ENCODE assay signal across 9 mouse cellular contexts in the genomic region with DNA sequence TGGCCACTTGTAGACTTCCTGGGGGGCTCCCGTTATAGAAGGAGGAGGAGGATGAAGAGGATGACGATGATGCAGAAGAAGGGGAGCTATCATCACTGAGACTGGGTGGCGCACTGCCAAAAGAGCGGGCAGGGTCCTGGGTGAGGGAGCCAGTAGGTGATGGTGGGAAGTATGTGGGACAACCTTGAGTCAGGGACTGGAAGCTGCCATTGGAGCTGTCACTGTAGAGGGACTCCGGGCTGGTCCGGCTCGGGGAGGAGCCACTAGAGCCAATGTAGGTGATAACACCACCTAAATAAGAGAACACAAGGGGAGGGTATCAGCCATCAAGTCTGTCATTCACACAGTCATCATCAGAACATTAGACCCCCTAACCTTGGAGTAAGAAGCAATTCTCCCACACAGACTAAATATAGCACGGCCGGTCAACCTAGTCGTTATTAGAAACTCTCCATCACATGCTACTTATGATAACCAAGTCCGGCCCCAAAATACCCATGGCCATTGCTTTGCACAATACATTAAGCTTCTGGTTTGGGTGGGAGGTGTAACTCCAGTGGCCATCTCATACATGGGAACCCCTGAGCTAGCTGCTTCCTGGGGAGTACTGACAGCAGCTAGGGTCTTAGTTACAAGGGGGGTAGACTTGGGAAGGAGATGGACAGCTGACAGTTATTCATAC. TPM values are rescaled to one million over a fixed set of nuclear protein-coding genes. Genes with fewer than 3 reads are reported as not detected.
DNase-seq lines count a peak whose midpoint lies in the region; ATAC-seq and TF ChIP-seq lines count a peak whose summit lies in the region.
"Had no signal": no experiment of that assay in that cellular context is flagged by ENCODE, and none has a peak within 500 bp of the region (broad histone marks: within the 10 kb centered on the region; RNA-seq: fewer than 3 reads in every experiment).

No protein-coding gene starts in this region.

- H3K36me3 ChIP-seq in liver, adult 2 months (ENCODE audit: control insufficient read depth, insufficient read depth, low read length) = peaks cover 49% of the 10 kb centered on the region
- peaks cover 29% of the 10 kb centered on the region for H3K36me3 ChIP-seq in heart, embryonic 10.5 days
- peaks cover 18% of the 10 kb centered on the region for H3K36me3 ChIP-seq in liver, postnatal 0 days (replicated peaks; ENCODE audit: insufficient read depth, low read length)
- no peaks in the 10 kb centered on the region for H3K36me3 ChIP-seq in thymus, adult 2 months (ENCODE audit: control insufficient read depth, insufficient read depth, low read length)

- no peak overlapping the region for H3K4me2 ChIP-seq in liver, postnatal 0 days (ENCODE audit: low read depth, low read length)
- H3K4me2 ChIP-seq: embryonic facial prominence, embryonic 12.5 days had no signal

- TF ChIP-seq CTCF in liver, adult 2 months (IDR thresholded peaks at IDR 0.05; ENCODE audit: low read depth, low read length) = no peak
- no peak for TF ChIP-seq CTCF in liver, postnatal 0 days (IDR thresholded peaks at IDR 0.05; ENCODE audit: low read depth)
- TF ChIP-seq CTCF in thymus, adult 2 months (IDR thresholded peaks at IDR 0.05; ENCODE audit: borderline replicate concordance, control insufficient read depth, extremely low read depth, insufficient read depth, low read length, poor library complexity) = no peak

- peaks cover 22% of the 10 kb centered on the region for H3K4me1 ChIP-seq in liver, adult 2 months (ENCODE audit: control insufficient read depth, insufficient read depth, low read length)
- peaks cover 100% of the 10 kb centered on the region for H3K4me1 ChIP-seq in heart, embryonic 10.5 days
- H3K4me1 ChIP-seq in liver, postnatal 0 days (ENCODE audit: insufficient read depth) = peaks cover 79% of the 10 kb centered on the region
- peaks cover 49% of the 10 kb centered on the region for H3K4me1 ChIP-seq in thymus, adult 2 months (replicated peaks; ENCODE audit: control insufficient read depth, insufficient read depth, low read length)

- WGBS in liver, adult 2 months = 78% methylated on average over 11 of the region's 11 CpGs
- 66% methylated on average over 11 of the region's 11 CpGs for WGBS in heart, embryonic 10.5 days
- 79% methylated on average over 11 of the region's 11 CpGs for WGBS in liver, postnatal 0 days (ENCODE audit: insufficient replicate concordance)
- WGBS in thymus, adult 2 months = 96% methylated on average over 11 of the region's 11 CpGs

- H3K9ac ChIP-seq in liver, adult 2 months (ENCODE audit: low read depth, low read length) = peak overlapping the region; percentile 39
- H3K9ac ChIP-seq in liver, postnatal 0 days (replicated peaks) = no peak overlapping the region
- H3K9ac ChIP-seq: embryonic facial prominence, embryonic 12.5 days had no signal

- H3K9me3 ChIP-seq in heart, embryonic 10.5 days = no peaks in the 10 kb centered on the region
- no peaks in the 10 kb centered on the region for H3K9me3 ChIP-seq in liver, postnatal 0 days (ENCODE audit: low read length)
- H3K9me3 ChIP-seq: embryonic facial prominence, embryonic 12.5 days had no signal

- H3K27ac ChIP-seq in liver, adult 2 months (replicated peaks; ENCODE audit: insufficient read depth, low read depth, low read length) = peak overlapping the region; percentile 45
- peak overlapping the region; percentile 91 for H3K27ac ChIP-seq in heart, embryonic 10.5 days
- H3K27ac ChIP-seq in liver, postnatal 0 days (ENCODE audit: low read depth) = 0 out of 2 replicates have a peak overlapping the region, but pooled peaks have one; percentile 71
- no peak overlapping the region for H3K27ac ChIP-seq in thymus, adult 2 months (ENCODE audit: control insufficient read depth, insufficient read depth, low read length)
- H3K27ac ChIP-seq: embryonic facial prominence, embryonic 12.5 days had no signal

- peak; percentile 63 for DNase-seq in adrenal gland, adult 2 months
- no peak for DNase-seq in adrenal gland, adult 8-10 months
- DNase-seq in liver, adult 2 months (ENCODE audit: extremely low read depth, low read depth, low spot score) = no peak
- DNase-seq in liver = no peak
- no peak for DNase-seq in heart, embryonic 10.5 days (ENCODE audit: low spot score)
- DNase-seq in liver, postnatal 0 days = peak; percentile 14
- DNase-seq in thymus, adult 2 months = no peak

- H3K79me2 ChIP-seq in liver, adult 2 months (ENCODE audit: control insufficient read depth, insufficient read depth, low read length) = 0 out of 2 replicates have a peak, but pooled peaks cover 3% of the 10 kb centered on the region

- ATAC-seq in liver, postnatal 0 days = no peak
- ATAC-seq in CD4-positive, CD25-positive, alpha-beta regulatory T cell, adult 4 months = no peak

- no peaks in the 10 kb centered on the region for H3K27me3 ChIP-seq in liver, adult 2 months (ENCODE audit: control insufficient read depth, insufficient read depth, low read length)
- no peaks in the 10 kb centered on the region for H3K27me3 ChIP-seq in heart, embryonic 10.5 days (ENCODE audit: insufficient read depth, poor library complexity, severe bottlenecking)
- no peaks in the 10 kb centered on the region for H3K27me3 ChIP-seq in liver, postnatal 0 days (ENCODE audit: insufficient read depth, low read length)
- H3K27me3 ChIP-seq in thymus, adult 2 months (ENCODE audit: control insufficient read depth, insufficient read depth, low read length) = no peaks in the 10 kb centered on the region
- H3K27me3 ChIP-seq: embryonic facial prominence, embryonic 12.5 days had no signal

- no peak for TF ChIP-seq EP300 in liver, postnatal 0 days (IDR thresholded peaks at IDR 0.05; ENCODE audit: low read depth)

- no peak for TF ChIP-seq POLR2A in liver, adult 2 months (IDR thresholded peaks at IDR 0.05; ENCODE audit: extremely low read depth, insufficient read depth, low read length)
- no peak for TF ChIP-seq POLR2A in thymus, adult 2 months (IDR thresholded peaks at IDR 0.05; ENCODE audit: control insufficient read depth, extremely low read depth, insufficient read depth, low read length, poor library complexity)

- H3K4me3 ChIP-seq in liver, adult 2 months (ENCODE audit: insufficient read depth, low read depth, low read length) = peak overlapping the region; percentile 44
- peak overlapping the region; percentile 60 for H3K4me3 ChIP-seq in heart, embryonic 10.5 days
- no peak overlapping the region for H3K4me3 ChIP-seq in liver, postnatal 0 days (ENCODE audit: low read depth, low read length)
- no peak overlapping the region for H3K4me3 ChIP-seq in thymus, adult 2 months (ENCODE audit: control insufficient read depth, insufficient read depth, low read length)
- H3K4me3 ChIP-seq: embryonic facial prominence, embryonic 12.5 days had no signal

RNA-seq across cellular contexts. Expression of a gene that starts 3.1 kb away (rescaled TPM):
- total RNA-seq in adrenal gland, adult 2 months (2021) = 100 to 1,000 TPM; 135 to 155 TPM
- polyA plus RNA-seq in adrenal gland, adult 2 months (2012; rRNA removed) = 404 and 577 TPM in 2 replicates
- total RNA-seq in adrenal gland, adult 8-10 months (2022) = 100 to 1,000 TPM; 140 to 286 (median 201) TPM
- total RNA-seq in liver, adult 2 months (2014; rRNA removed) = 19.0 and 45.4 TPM in 2 replicates
- polyA plus RNA-seq in liver, adult 2 months (2012; rRNA removed) = 75.4 and 106 TPM in 2 replicates
- polyA plus RNA-seq in heart, embryonic 10.5 days (2016; fragmentation: Nextera tagmentation; extraction: Ambion mirVana) = 3.6 and 5.9 TPM in 2 replicates
- 2.0 and 4.2 TPM in 2 replicates for polyA plus RNA-seq in liver, postnatal 0 days (2015; fragmentation: Nextera tagmentation; extraction: Ambion mirVana)
- polyA plus RNA-seq in thymus, adult 2 months (2012; rRNA removed) = 34.4 and 37.7 TPM in 2 replicates
- 10 to 100 TPM in 1 of 2 experiments, 1 to 10 TPM in 1; 4.9 to 12.3 TPM for polyA plus RNA-seq in CD4-positive, CD25-positive, alpha-beta regulatory T cell, adult 4 months (2017; shearing (Covaris generic))

RNA-seq across cellular contexts. Expression of a gene that starts 23.3 kb away (rescaled TPM):
- 10 to 100 TPM; 80.9 to 98.0 TPM for total RNA-seq in adrenal gland, adult 2 months (2021)
- 63.2 and 65.0 TPM in 2 replicates for polyA plus RNA-seq in adrenal gland, adult 2 months (2012; rRNA removed)
- total RNA-seq in adrenal gland, adult 8-10 months (2022) = 10 to 100 TPM; 93.5 to 98.5 (median 93.7) TPM
- 15.5 and 17.7 TPM in 2 replicates for total RNA-seq in liver, adult 2 months (2014; rRNA removed)
- 17.0 and 17.2 TPM in 2 replicates for polyA plus RNA-seq in liver, adult 2 months (2012; rRNA removed)
- 14.0 and 21.6 TPM in 2 replicates for polyA plus RNA-seq in heart, embryonic 10.5 days (2016; fragmentation: Nextera tagmentation; extraction: Ambion mirVana)
- 5.4 and 6.5 TPM in 2 replicates for polyA plus RNA-seq in liver, postnatal 0 days (2015; fragmentation: Nextera tagmentation; extraction: Ambion mirVana)
- 50.3 and 66.0 TPM in 2 replicates for polyA plus RNA-seq in thymus, adult 2 months (2012; rRNA removed)
- 10 to 100 TPM; 22.3 to 24.8 TPM for polyA plus RNA-seq in CD4-positive, CD25-positive, alpha-beta regulatory T cell, adult 4 months (2017; shearing (Covaris generic))

RNA-seq across cellular contexts. Expression of a gene that starts 31.5 kb away (rescaled TPM):
- 10 to 100 TPM; 84.6 to 86.1 TPM for total RNA-seq in adrenal gland, adult 2 months (2021)
- 105 and 132 TPM in 2 replicates for polyA plus RNA-seq in adrenal gland, adult 2 months (2012; rRNA removed)
- total RNA-seq in adrenal gland, adult 8-10 months (2022) = 100 to 1,000 TPM in 1 of 4 experiments, 10 to 100 TPM in 3; 67.1 to 111 (median 82.9) TPM
- 5.5 and 8.9 TPM in 2 replicates for total RNA-seq in liver, adult 2 months (2014; rRNA removed)
- 13.6 and 14.9 TPM in 2 replicates for polyA plus RNA-seq in liver, adult 2 months (2012; rRNA removed)
- polyA plus RNA-seq in heart, embryonic 10.5 days (2016; fragmentation: Nextera tagmentation; extraction: Ambion mirVana) = 19.2 and 23.2 TPM in 2 replicates
- 5.1 and 6.1 TPM in 2 replicates for polyA plus RNA-seq in liver, postnatal 0 days (2015; fragmentation: Nextera tagmentation; extraction: Ambion mirVana)
- polyA plus RNA-seq in thymus, adult 2 months (2012; rRNA removed) = 36.8 and 41.5 TPM in 2 replicates
- polyA plus RNA-seq in CD4-positive, CD25-positive, alpha-beta regulatory T cell, adult 4 months (2017; shearing (Covaris generic)) = 1 to 10 TPM; 4.8 to 5.7 TPM

RNA-seq across cellular contexts. Expression of a gene that starts 32.7 kb away (rescaled TPM):
- 10 to 100 TPM; 30.0 to 32.3 TPM for total RNA-seq in adrenal gland, adult 2 months (2021)
- polyA plus RNA-seq in adrenal gland, adult 2 months (2012; rRNA removed) = 27.9 and 30.2 TPM in 2 replicates
- 10 to 100 TPM; 34.3 to 47.2 (median 41.6) TPM for total RNA-seq in adrenal gland, adult 8-10 months (2022)
- total RNA-seq in liver, adult 2 months (2014; rRNA removed) = 3.6 and 6.6 TPM in 2 replicates
- 11.2 and 12.5 TPM in 2 replicates for polyA plus RNA-seq in liver, adult 2 months (2012; rRNA removed)
- 29.5 and 37.2 TPM in 2 replicates for polyA plus RNA-seq in heart, embryonic 10.5 days (2016; fragmentation: Nextera tagmentation; extraction: Ambion mirVana)
- 6.7 and 7.0 TPM in 2 replicates for polyA plus RNA-seq in liver, postnatal 0 days (2015; fragmentation: Nextera tagmentation; extraction: Ambion mirVana)
- 66.5 and 72.2 TPM in 2 replicates for polyA plus RNA-seq in thymus, adult 2 months (2012; rRNA removed)
- 10 to 100 TPM; 13.6 to 14.5 TPM for polyA plus RNA-seq in CD4-positive, CD25-positive, alpha-beta regulatory T cell, adult 4 months (2017; shearing (Covaris generic))

RNA-seq across cellular contexts. Expression of a gene that starts 42.8 kb away (rescaled TPM):
- total RNA-seq in adrenal gland, adult 2 months (2021) = 10 to 100 TPM; 45.3 to 55.1 TPM
- 74.3 and 99.6 TPM in 2 replicates for polyA plus RNA-seq in adrenal gland, adult 2 months (2012; rRNA removed)
- 10 to 100 TPM; 47.7 to 63.3 (median 55.7) TPM for total RNA-seq in adrenal gland, adult 8-10 months (2022)
- total RNA-seq in liver, adult 2 months (2014; rRNA removed) = 3.9 and 6.2 TPM in 2 replicates
- 16.2 and 23.2 TPM in 2 replicates for polyA plus RNA-seq in liver, adult 2 months (2012; rRNA removed)
- 54.6 and 56.5 TPM in 2 replicates for polyA plus RNA-seq in heart, embryonic 10.5 days (2016; fragmentation: Nextera tagmentation; extraction: Ambion mirVana)
- 10.5 and 10.9 TPM in 2 replicates for polyA plus RNA-seq in liver, postnatal 0 days (2015; fragmentation: Nextera tagmentation; extraction: Ambion mirVana)
- 179 and 196 TPM in 2 replicates for polyA plus RNA-seq in thymus, adult 2 months (2012; rRNA removed)
- polyA plus RNA-seq in CD4-positive, CD25-positive, alpha-beta regulatory T cell, adult 4 months (2017; shearing (Covaris generic)) = 10 to 100 TPM; 27.0 to 37.5 TPM

Comparison
In these comparisons a context has a peak if more than half of its experiments do, and no peak if none do; other contexts are left out.
1. DNase-seq: peak in adrenal gland, adult 2 months (single experiment) and liver, postnatal 0 days (single experiment); none in adrenal gland, adult 8-10 months (single experiment), liver, adult 2 months (single experiment), liver (single experiment), heart, embryonic 10.5 days (single experiment) and thymus, adult 2 months (single experiment).
2. H3K4me3 ChIP-seq: peak in liver, adult 2 months (single experiment) and heart, embryonic 10.5 days (single experiment); none in liver, postnatal 0 days (single experiment) and thymus, adult 2 months (single experiment).